Mouse (Mus musculus): ENCODE data around the gene Atrn.

GRCm38 (mm10) chr2:130887456-130887855 lies 18.8 kb upstream of the Atrn start:
- TF ChIP-seq CTCF (IDR thresholded peaks at IDR 0.05; ENCODE audit: extremely low read depth, insufficient read depth, low read length) (no peak), POLR2A (IDR thresholded peaks at IDR 0.05; ENCODE audit: extremely low read depth, insufficient read depth, low read length) (no peak)

Measured in cortical plate, adult 2 months (tissue).